Mouse (Mus musculus): Measurements from ENCODE around the gene 4930519G04Rik. TPM values are rescaled to one million over a fixed set of nuclear protein-coding genes. Genes with fewer than 3 reads are reported as not detected.
"Not testable (repeated sequence)": the region's sequence is repeated elsewhere in the genome, so short reads cannot be mapped to it uniquely, and the experiment has no call there.

4930519G04Rik gene
- not detected for total RNA-seq (2021)
- long read RNA-seq, experiment 1, result 0 reads
- long read RNA-seq, experiment 2, result 0 reads

- DNase-seq; intact Hi-C loops (cut with DNase I): not testable (repeated sequence)
These were observed at the start of gene 4930519G04Rik for GRCm38 (mm10) chr5:114853364-114853763. Gene 4930519G04Rik, plus strand, starts transcription at chr5:114853664.

- intact Hi-C loops (cut with DNase I), result no loop called here
- no peak for DNase-seq
These were observed 49.1 kb upstream of the 4930519G04Rik start for GRCm38 (mm10) chr5:114804335-114804734.

GRCm38 (mm10) chr5:114804958-114805357, 48.5 kb upstream of the 4930519G04Rik start:
- intact Hi-C loops (cut with DNase I), result no loop called here
- DNase-seq, result peak in 1 of 2 experiments; percentile 34

- intact Hi-C loops (cut with DNase I), result no loop called here
- DNase-seq, result peak in 1 of 2 experiments; percentile 34
These were observed 47.8 kb upstream of the 4930519G04Rik start for GRCm38 (mm10) chr5:114805436-114806350.

GRCm38 (mm10) chr5:114806636-114807035, 46.8 kb upstream of the 4930519G04Rik start:
- intact Hi-C loops (cut with DNase I), result no loop called here
- DNase-seq, result no peak

GRCm38 (mm10) chr5:114807063-114807462, 46.4 kb upstream of the 4930519G04Rik start:
- intact Hi-C loops (cut with DNase I), result no loop called here

GRCm38 (mm10) chr5:114807468-114807867, 46.0 kb upstream of the 4930519G04Rik start:
- DNase-seq, result no peak

More at GRCm38 (mm10) chr5:114807063-114807462, 46.4 kb upstream of the 4930519G04Rik start:
- DNase-seq, result no peak

GRCm38 (mm10) chr5:114807893-114808292, 45.6 kb upstream of the 4930519G04Rik start:
- intact Hi-C loops (cut with DNase I), result no loop called here
- DNase-seq, result no peak

More at GRCm38 (mm10) chr5:114807468-114807867, 46.0 kb upstream of the 4930519G04Rik start:
- intact Hi-C loops (cut with DNase I), result no loop called here

GRCm38 (mm10) chr5:114808385-114808784, 45.1 kb upstream of the 4930519G04Rik start:
- intact Hi-C loops (cut with DNase I), result no loop called here
- no peak for DNase-seq

GRCm38 (mm10) chr5:114809181-114809756, 44.2 kb upstream of the 4930519G04Rik start:
- DNase-seq, result no peak
- intact Hi-C loops (cut with DNase I), result no loop called here

GRCm38 (mm10) chr5:114809826-114810225, 43.6 kb upstream of the 4930519G04Rik start:
- no peak for DNase-seq
- intact Hi-C loops (cut with DNase I), result no loop called here

- intact Hi-C loops (cut with DNase I), result no loop called here
These were observed 39.8 kb upstream of the 4930519G04Rik start for GRCm38 (mm10) chr5:114813525-114814181.

GRCm38 (mm10) chr5:114816599-114816998, 36.9 kb upstream of the 4930519G04Rik start:
- intact Hi-C loops (cut with DNase I), result no loop called here
- DNase-seq, result no peak

More at GRCm38 (mm10) chr5:114813525-114814181, 39.8 kb upstream of the 4930519G04Rik start:
- DNase-seq, result peak; percentile 66 to 72

- intact Hi-C loops (cut with DNase I), result no loop called here
- DNase-seq, result no peak
These were observed 35.3 kb upstream of the 4930519G04Rik start for GRCm38 (mm10) chr5:114818124-114818523.

- peak; percentile 36 to 45 for DNase-seq
- intact Hi-C loops (cut with DNase I), result no loop called here
These were observed 30.4 kb upstream of the 4930519G04Rik start, which contains the start of gene 1500011B03Rik for GRCm38 (mm10) chr5:114822796-114823688. Gene 1500011B03Rik, minus strand, starts transcription at chr5:114823468.

- DNase-seq, result peak in 1 of 2 experiments; percentile 33
- intact Hi-C loops (cut with DNase I), result no loop called here
These were observed 29.3 kb upstream of the 4930519G04Rik start for GRCm38 (mm10) chr5:114824197-114824596.

- intact Hi-C loops (cut with DNase I), result no loop called here
- DNase-seq, result no peak
These were observed 27.3 kb upstream of the 4930519G04Rik start for GRCm38 (mm10) chr5:114825978-114826691.

GRCm38 (mm10) chr5:114827427-114827826, 26.0 kb upstream of the 4930519G04Rik start:
- intact Hi-C loops (cut with DNase I), result no loop called here
- DNase-seq, result no peak

GRCm38 (mm10) chr5:114829740-114830139, 23.7 kb upstream of the 4930519G04Rik start:
- intact Hi-C loops (cut with DNase I), result no loop called here
- no peak for DNase-seq
